Mouse (Mus musculus): Measurements from ENCODE around the gene Rab3il1. TPM values are rescaled to one million over a fixed set of nuclear protein-coding genes. Genes with fewer than 3 reads are reported as not detected.

The Rab3il1 gene
- polyA plus RNA-seq, 1 experiment from 2014 or later, result 24.5 TPM

- ATAC-seq (replicated peaks), result no peak
- no peaks in the 10 kb centered on the region for H3K9me3 ChIP-seq
- H3K4me3 ChIP-seq, result no peak overlapping the region
- no peaks in the 10 kb centered on the region for H3K27me3 ChIP-seq (replicated peaks)
- H3K4me1 ChIP-seq, result peaks cover 27% of the 10 kb centered on the region
- H3K4me2 ChIP-seq, result no peak overlapping the region
- no peaks in the 10 kb centered on the region for H3K36me3 ChIP-seq (replicated peaks)
- WGBS, result 68% methylated on average over 5 of the region's 5 CpGs
- H3K9ac ChIP-seq, result no peak overlapping the region
- H3K27ac ChIP-seq, result no peak overlapping the region; the same call in 1 of the 2 replicates
These were observed 21.2 kb downstream of the Rab3il1 start for GRCm38 (mm10) chr19:10022414-10023303.

- Histone ChIP-seq H3K4me2 (no peak overlapping the region), H3K9me3 (no peaks in the 10 kb centered on the region), H3K9ac (no peak overlapping the region), H3K27me3 (replicated peaks) (no peaks in the 10 kb centered on the region), H3K36me3 (replicated peaks) (no peaks in the 10 kb centered on the region), H3K4me1 (peaks cover 20% of the 10 kb centered on the region), H3K27ac (no peak overlapping the region; the same call in 1 of the 2 replicates), H3K4me3 (no peak overlapping the region)
- 69% methylated on average over 9 of the region's 9 CpGs for WGBS
- ATAC-seq (replicated peaks), result no peak
These were observed 21.9 kb downstream of the Rab3il1 start for GRCm38 (mm10) chr19:10023304-10023758.

- ATAC-seq (replicated peaks), result 0 out of 2 replicates have a peak, but pooled peaks have one; percentile 31
- Histone ChIP-seq H3K9ac (no peak overlapping the region), H3K27me3 (replicated peaks) (no peaks in the 10 kb centered on the region), H3K4me3 (no peak overlapping the region), H3K27ac (peak overlapping the region; percentile 21; the same call in 1 of the 2 replicates), H3K9me3 (no peaks in the 10 kb centered on the region), H3K36me3 (replicated peaks) (no peaks in the 10 kb centered on the region), H3K4me1 (0 out of 2 replicates have a peak, but pooled peaks cover 8% of the 10 kb centered on the region), H3K4me2 (no peak overlapping the region)
- 24% methylated on average over 8 of the region's 8 CpGs for WGBS
These were observed 23.9 kb downstream of the Rab3il1 start for GRCm38 (mm10) chr19:10025169-10025875.

- no peaks in the 10 kb centered on the region for H3K9me3 ChIP-seq
- no peaks in the 10 kb centered on the region for H3K36me3 ChIP-seq (replicated peaks)
- no peak overlapping the region for H3K4me2 ChIP-seq
- 0 out of 2 replicates have a peak, but pooled peaks cover 8% of the 10 kb centered on the region for H3K4me1 ChIP-seq
- WGBS, result 84% methylated on average over 2 of the region's 2 CpGs
- H3K27me3 ChIP-seq (replicated peaks), result no peaks in the 10 kb centered on the region
- H3K4me3 ChIP-seq, result no peak overlapping the region
- H3K27ac ChIP-seq, result no peak overlapping the region
- H3K9ac ChIP-seq, result no peak overlapping the region
- ATAC-seq (replicated peaks), result no peak
These were observed 28.3 kb downstream of the Rab3il1 start for GRCm38 (mm10) chr19:10029746-10030145.

- Histone ChIP-seq H3K4me2 (no peak overlapping the region), H3K9me3 (no peaks in the 10 kb centered on the region), H3K27me3 (replicated peaks) (no peaks in the 10 kb centered on the region), H3K36me3 (replicated peaks) (no peaks in the 10 kb centered on the region), H3K4me1 (no peaks in the 10 kb centered on the region), H3K27ac (no peak overlapping the region), H3K9ac (no peak overlapping the region), H3K4me3 (no peak overlapping the region)
- WGBS, result 33% methylated on average over 8 of the region's 8 CpGs
- peak; percentile 57 for ATAC-seq (replicated peaks)
These were observed 31.9 kb downstream of the Rab3il1 start for GRCm38 (mm10) chr19:10033211-10033973.

GRCm38 (mm10) chr19:10034356-10034755 is 32.9 kb downstream of the Rab3il1 start:
- Histone ChIP-seq H3K36me3 (replicated peaks) (no peaks in the 10 kb centered on the region), H3K4me3 (no peak overlapping the region), H3K27me3 (replicated peaks) (no peaks in the 10 kb centered on the region), H3K4me1 (no peaks in the 10 kb centered on the region), H3K9ac (no peak overlapping the region), H3K9me3 (no peaks in the 10 kb centered on the region), H3K27ac (no peak overlapping the region), H3K4me2 (no peak overlapping the region)
- 76% methylated on average over 5 of the region's 5 CpGs for WGBS
- ATAC-seq (replicated peaks), result no peak

GRCm38 (mm10) chr19:10034785-10035447 is 33.4 kb downstream of the Rab3il1 start:
- Histone ChIP-seq H3K27ac (no peak overlapping the region), H3K27me3 (replicated peaks) (no peaks in the 10 kb centered on the region), H3K9ac (no peak overlapping the region), H3K4me1 (no peaks in the 10 kb centered on the region), H3K36me3 (replicated peaks) (no peaks in the 10 kb centered on the region), H3K4me2 (no peak overlapping the region), H3K9me3 (no peaks in the 10 kb centered on the region), H3K4me3 (no peak overlapping the region)
- 62% methylated on average over 8 of the region's 8 CpGs for WGBS
- peak; percentile 47 for ATAC-seq (replicated peaks)

- no peaks in the 10 kb centered on the region for H3K36me3 ChIP-seq (replicated peaks)
- WGBS, result 53% methylated on average over 2 of the region's 2 CpGs
- H3K4me3 ChIP-seq, result no peak overlapping the region
- H3K4me1 ChIP-seq, result peaks cover 13% of the 10 kb centered on the region
- ATAC-seq (replicated peaks), result no peak
- no peaks in the 10 kb centered on the region for H3K27me3 ChIP-seq (replicated peaks)
- no peak overlapping the region for H3K9ac ChIP-seq
- H3K9me3 ChIP-seq, result no peaks in the 10 kb centered on the region
- H3K4me2 ChIP-seq, result no peak overlapping the region
- no peak overlapping the region for H3K27ac ChIP-seq
These were observed 36.1 kb downstream of the Rab3il1 start for GRCm38 (mm10) chr19:10037534-10037933.

- H3K4me3 ChIP-seq, result no peak overlapping the region
- no peaks in the 10 kb centered on the region for H3K27me3 ChIP-seq (replicated peaks)
- WGBS, result 77% methylated on average over 3 of the region's 3 CpGs
- no peak overlapping the region for H3K4me2 ChIP-seq
- no peak overlapping the region for H3K27ac ChIP-seq
- no peak for ATAC-seq (replicated peaks)
- H3K36me3 ChIP-seq (replicated peaks), result no peaks in the 10 kb centered on the region
- H3K9ac ChIP-seq, result no peak overlapping the region
- H3K4me1 ChIP-seq, result peaks cover 21% of the 10 kb centered on the region
- no peaks in the 10 kb centered on the region for H3K9me3 ChIP-seq
These were observed 36.9 kb downstream of the Rab3il1 start for GRCm38 (mm10) chr19:10038364-10038763.

- Histone ChIP-seq H3K4me2 (no peak overlapping the region), H3K4me3 (no peak overlapping the region), H3K27ac (no peak overlapping the region), H3K4me1 (peaks cover 26% of the 10 kb centered on the region), H3K9ac (no peak overlapping the region), H3K36me3 (replicated peaks) (no peaks in the 10 kb centered on the region), H3K9me3 (no peaks in the 10 kb centered on the region), H3K27me3 (replicated peaks) (no peaks in the 10 kb centered on the region)
- WGBS, result 22% methylated on average over 3 of the region's 3 CpGs
- ATAC-seq (replicated peaks), result no peak
These were observed 37.4 kb downstream of the Rab3il1 start for GRCm38 (mm10) chr19:10038910-10039309.

- no peak overlapping the region for H3K4me3 ChIP-seq
- no peak overlapping the region for H3K4me2 ChIP-seq
- no peak for ATAC-seq (replicated peaks)
- H3K27ac ChIP-seq, result no peak overlapping the region
- H3K36me3 ChIP-seq (replicated peaks), result no peaks in the 10 kb centered on the region
- no peaks in the 10 kb centered on the region for H3K9me3 ChIP-seq
- 94% methylated on average over 2 of the region's 2 CpGs for whole genome bisulfite sequencing
- H3K9ac ChIP-seq, result no peak overlapping the region
- H3K27me3 ChIP-seq (replicated peaks), result no peaks in the 10 kb centered on the region
- H3K4me1 ChIP-seq, result peaks cover 26% of the 10 kb centered on the region
These were observed 38.1 kb downstream of the Rab3il1 start for GRCm38 (mm10) chr19:10039615-10040014.

All from midbrain, embryonic 15.5 days (tissue).